Mouse (Mus musculus) c-Kit-negative CD71-positive TER-119-positive erythroid progenitor cells, embryonic 14.5 days (primary cell): ENCODE results near the gene Cttnbp2nl.

ENCODE experiments used
- DNase-seq: peaks from one replicate; pipeline ENCODE4 v3.0.0-alpha.2; 2013; ENCODE audit warnings: low read depth, low spot score

Gene Cttnbp2nl

GRCm38 (mm10) chr3:104965070-104965855 lies 87.7 kb downstream of the Cttnbp2nl start:
- no peak for DNase-seq

GRCm38 (mm10) chr3:104963331-104964276 lies 89.3 kb downstream of the Cttnbp2nl start:
- no peak for DNase-seq

- no peak for DNase-seq
These were observed 90.1 kb downstream of the Cttnbp2nl start for GRCm38 (mm10) chr3:104962866-104963265.

- no peak for DNase-seq
These were observed 90.8 kb downstream of the Cttnbp2nl start for GRCm38 (mm10) chr3:104962141-104962611.

- no peak for DNase-seq
These were observed 91.6 kb downstream of the Cttnbp2nl start, which contains the start of gene Wnt2b for GRCm38 (mm10) chr3:104961066-104962059. Gene Wnt2b (minus strand): TSS chr3:104961921.

- no peak for DNase-seq
These were observed 92.6 kb downstream of the Cttnbp2nl start for GRCm38 (mm10) chr3:104960026-104961000.

DNA sequence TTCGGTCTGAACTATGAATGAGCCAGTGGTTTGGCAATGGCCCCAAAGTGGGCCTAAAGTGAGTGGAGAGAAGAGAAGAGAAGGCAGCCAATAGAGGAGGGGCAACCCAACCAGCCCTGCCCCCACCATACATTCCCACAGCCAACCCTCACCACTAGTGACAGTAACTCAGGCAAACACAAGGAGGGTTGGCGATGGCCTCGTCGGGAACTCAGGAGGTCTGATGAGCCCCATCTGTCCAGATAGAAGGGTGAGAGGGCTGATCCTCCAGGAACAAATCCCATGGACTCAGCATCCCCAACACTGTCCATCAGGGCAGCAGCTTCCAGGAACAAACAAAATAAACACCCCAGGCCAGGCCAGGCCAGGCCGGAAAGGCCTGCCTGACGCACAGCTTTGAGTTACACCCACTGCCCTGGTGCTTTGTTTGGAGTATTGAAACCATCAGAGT lies 96.8 kb downstream of the Cttnbp2nl start:
- DNase-seq, result no peak

GRCm38 (mm10) chr3:104954551-104954950 lies 98.4 kb downstream of the Cttnbp2nl start:
- no peak for DNase-seq

GRCm38 (mm10) chr3:104954137-104954536 lies 98.8 kb downstream of the Cttnbp2nl start:
- DNase-seq, result no peak

DNA sequence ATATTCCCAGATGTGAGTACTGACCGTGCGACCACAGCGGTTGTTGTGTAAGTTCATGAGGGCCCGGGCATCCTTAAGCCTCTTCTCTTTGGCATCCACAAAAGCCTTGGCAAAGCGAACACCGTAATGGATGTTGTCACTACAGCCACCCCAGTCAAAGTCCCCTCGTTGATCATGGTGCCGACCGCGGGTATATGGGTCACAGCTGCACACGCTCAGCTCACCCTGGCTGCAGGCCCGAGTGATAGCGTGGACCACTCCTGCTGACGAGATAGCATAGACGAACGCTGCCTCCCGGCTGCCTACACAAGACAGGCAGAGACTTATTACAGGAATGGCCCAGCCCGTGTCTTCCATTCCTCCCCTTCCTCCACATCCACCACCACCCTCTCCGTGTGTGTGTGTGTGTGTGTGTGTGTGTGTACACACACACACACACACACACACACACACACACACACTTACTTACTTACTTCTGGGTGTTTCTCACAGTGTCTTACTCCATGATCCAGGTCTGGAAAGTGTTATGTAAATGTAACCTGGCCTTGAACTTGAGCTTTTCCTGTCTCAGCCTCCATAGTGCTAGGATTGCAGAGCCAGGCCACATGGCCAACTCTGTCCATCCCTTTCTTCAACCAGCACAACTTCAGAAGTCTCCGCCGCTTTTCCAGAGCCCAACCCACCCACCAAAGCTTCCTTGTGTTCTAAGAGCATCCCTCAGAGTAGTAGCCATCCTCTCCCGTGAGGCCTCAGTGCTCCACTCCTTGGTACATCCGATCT lies 99.9 kb downstream of the Cttnbp2nl start:
- no peak for DNase-seq
